Mouse (Mus musculus) G1E (cell line): ENCODE results near the gene Trap1a.

Experiments used
- CTCF ChIP-seq: IDR thresholded peaks from 2 replicates; pipeline ENCODE4 v1.5.1; 2012; ENCODE audit warnings: low read depth, low read length, inconsistent platforms, mixed read lengths
- GATA1 ChIP-seq: IDR thresholded peaks from 2 replicates; pipeline ENCODE4 v1.6.1; 2012; ENCODE audit warnings: borderline replicate concordance, low read length, inconsistent platforms, mixed read lengths
- POLR2AphosphoS5 ChIP-seq: IDR thresholded peaks from 2 replicates; pipeline ENCODE4 v1.6.1; 2012; ENCODE audit warnings: low read depth, low read length, inconsistent platforms; ENCODE audit not compliant: insufficient replicate concordance

- TF ChIP-seq CTCF (no peak), POLR2AphosphoS5 (no peak), GATA1 (no peak)
Measured at GRCm38 (mm10) chrX:139369122-139369521, 35.6 kb downstream of the Trap1a start.
